Mouse (Mus musculus) spleen, adult 2 months (tissue): ENCODE measurements at regions not wholly inside any gene's neighbourhood (a gene's known extent, or its start where the extent isn't known, plus 50 kb on each side); places are given as distances from the start of the nearest gene placed in this dataset.

ENCODE experiments used
- CTCF ChIP-seq: fragments of 200-500 bp; IDR thresholded peaks from 2 replicates; pipeline ENCODE4 v1.5.1; 2011; ENCODE audit warnings: mild to moderate bottlenecking, inconsistent platforms; ENCODE audit not compliant: insufficient read depth, insufficient read length, insufficient replicate concordance; ENCODE audit errors: extremely low read depth
- POLR2A ChIP-seq: fragments of 200-500 bp; IDR thresholded peaks from 2 replicates; pipeline ENCODE4 v1.6.1; 2011; ENCODE audit warnings: low read depth, low read length, inconsistent platforms

GRCm38 (mm10) chr5:129420981-129421380, 80.0 kb upstream of the Sfswap start:
- no peak for TF ChIP-seq POLR2A
- TF ChIP-seq CTCF, result no peak
